Mouse (Mus musculus): ENCODE data around the gene Zfp92. TPM values are rescaled to one million over a fixed set of nuclear protein-coding genes. Genes with fewer than 3 reads are reported as not detected.
"Not testable (repeated sequence)": the region's sequence is repeated elsewhere in the genome, so short reads cannot be mapped to it uniquely, and the experiment has no call there.

Zfp92 gene
- total RNA-seq (2021): under 1 TPM; 0.43 to 0.60 TPM
- long read RNA-seq, experiment 1: 0 reads
- long read RNA-seq, experiment 2: 0 reads

- DNase-seq: peak; percentile 26 to 30
These were observed at the start of gene Zfp92 for GRCm38 (mm10) chrX:73410880-73411517. Gene Zfp92, plus strand, starts transcription at chrX:73411096.

GRCm38 (mm10) chrX:73363291-73363690 lies 47.6 kb upstream of the Zfp92 start:
- DNase-seq: no peak

GRCm38 (mm10) chrX:73384419-73384818 lies 26.5 kb upstream of the Zfp92 start:
- peak; percentile 11 to 33 for DNase-seq

GRCm38 (mm10) chrX:73384924-73385323 lies 26.0 kb upstream of the Zfp92 start:
- no peak for DNase-seq

- DNase-seq: no peak
These were observed 19.4 kb upstream of the Zfp92 start for GRCm38 (mm10) chrX:73391481-73391880.

- peak; percentile 61 to 70 for DNase-seq
These were observed 14.4 kb upstream of the Zfp92 start for GRCm38 (mm10) chrX:73396446-73396845.

GRCm38 (mm10) chrX:73398636-73399035 lies 12.3 kb upstream of the Zfp92 start, which contains the start of gene Gm18336:
Gene Gm18336, minus strand, starts transcription at chrX:73398736.
- DNase-seq: not testable (repeated sequence)

GRCm38 (mm10) chrX:73400951-73401350 lies 9.9 kb upstream of the Zfp92 start:
- no peak for DNase-seq

- DNase-seq: no peak
These were observed 9.3 kb upstream of the Zfp92 start for GRCm38 (mm10) chrX:73401616-73402015.

GRCm38 (mm10) chrX:73412767-73413166 lies 1.9 kb downstream of the Zfp92 start:
- peak in 1 of 2 experiments; percentile 14 for DNase-seq

GRCm38 (mm10) chrX:73430036-73430435 lies 19.1 kb downstream of the Zfp92 start:
- peak in 1 of 2 experiments; percentile 9 for DNase-seq

GRCm38 (mm10) chrX:73432850-73433249 lies 22.0 kb downstream of the Zfp92 start:
- DNase-seq: no peak

- no peak for DNase-seq
These were observed 24.4 kb downstream of the Zfp92 start, which contains the start of gene Trex2 for GRCm38 (mm10) chrX:73435252-73435651. Gene Trex2, minus strand, starts transcription at chrX:73435344.

- peak in 1 of 2 experiments; percentile 11 for DNase-seq
These were observed 30.5 kb downstream of the Zfp92 start for GRCm38 (mm10) chrX:73441428-73441827.

- DNase-seq: peak; percentile 72 to 76
These were observed 41.1 kb downstream of the Zfp92 start for GRCm38 (mm10) chrX:73451949-73452348.

GRCm38 (mm10) chrX:73458877-73459392 lies 48.0 kb downstream of the Zfp92 start, which contains the start of gene Haus7:
Gene Haus7, minus strand, starts transcription at chrX:73459044.
- peak; percentile 93 for DNase-seq

GRCm38 (mm10) chrX:73460792-73461191 lies 49.9 kb downstream of the Zfp92 start:
- DNase-seq: no peak

GRCm38 (mm10) chrX:73465483-73466186 lies 54.7 kb downstream of the Zfp92 start:
- peak; percentile 57 to 59 for DNase-seq

- no peak for DNase-seq
These were observed 56.7 kb downstream of the Zfp92 start for GRCm38 (mm10) chrX:73467446-73468241.

- DNase-seq: no peak
These were observed 57.4 kb downstream of the Zfp92 start for GRCm38 (mm10) chrX:73468330-73468729.

GRCm38 (mm10) chrX:73468752-73469151 lies 57.9 kb downstream of the Zfp92 start:
- DNase-seq: no peak

- DNase-seq: no peak
These were observed 60.9 kb downstream of the Zfp92 start for GRCm38 (mm10) chrX:73471764-73472163.
